In the genomic region with DNA sequence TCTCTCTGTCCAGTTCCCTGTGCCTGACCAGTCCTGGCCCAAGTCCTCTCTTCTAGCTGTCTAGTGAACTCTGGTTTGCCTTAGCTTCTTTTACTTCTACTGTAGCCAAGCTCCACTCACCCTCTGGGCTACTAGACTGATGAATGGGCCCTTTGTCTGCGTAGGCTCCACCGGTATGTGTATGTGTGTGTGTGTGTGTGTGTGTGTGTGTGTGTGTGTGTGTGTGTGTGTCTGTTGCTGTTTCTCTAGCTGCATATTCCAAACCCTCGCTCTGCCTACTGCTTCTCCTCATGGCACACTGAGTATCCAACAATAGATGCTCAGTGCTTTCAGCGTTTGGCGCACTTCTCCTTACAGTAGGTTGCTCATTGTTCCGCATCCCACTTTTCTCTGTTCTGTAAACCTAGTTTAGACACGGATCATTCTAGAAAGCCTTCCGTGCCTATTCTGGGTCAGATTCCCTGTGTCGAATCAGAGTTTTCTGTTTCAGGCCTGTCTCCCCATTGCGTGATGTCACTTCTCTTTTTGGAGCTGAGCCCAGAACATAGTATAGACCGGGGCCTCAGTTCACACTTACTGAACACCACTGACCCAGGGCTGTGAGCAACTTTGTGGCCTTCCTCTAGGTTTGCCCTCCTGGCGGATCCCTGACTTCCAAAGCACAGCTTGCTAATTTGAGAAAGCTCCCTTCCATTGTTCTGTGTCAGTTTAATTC, we compare ENCODE assay signal across 10 mouse cellular contexts. TPM values are rescaled to one million over a fixed set of nuclear protein-coding genes. Genes with fewer than 3 reads are reported as not detected.
DNase-seq lines count a peak whose midpoint lies in the region; ATAC-seq and TF ChIP-seq lines count a peak whose summit lies in the region.
"Had no signal": no experiment of that assay in that cellular context is flagged by ENCODE, and none has a peak within 500 bp of the region (broad histone marks: within the 10 kb centered on the region; RNA-seq: fewer than 3 reads in every experiment).

No protein-coding gene starts in this region.

- peaks cover 5% of the 10 kb centered on the region for H3K4me1 ChIP-seq in lung, embryonic 16.5 days (replicated peaks; ENCODE audit: control insufficient read depth, insufficient read depth, low read length)
- peaks cover 12% of the 10 kb centered on the region for H3K4me1 ChIP-seq in limb, embryonic 14.5 days (ENCODE audit: control insufficient read depth, insufficient read depth, low read length)
- H3K4me1 ChIP-seq in stomach, postnatal 0 days (replicated peaks; ENCODE audit: control insufficient read depth, insufficient read depth) = no peaks in the 10 kb centered on the region
- H3K4me1 ChIP-seq: megakaryocyte, embryonic 14.5 days had no signal

- no peak for TF ChIP-seq CTCF in stomach, postnatal 0 days (IDR thresholded peaks at IDR 0.05; ENCODE audit: low read depth)

- H3K9me3 ChIP-seq in lung, embryonic 16.5 days (ENCODE audit: control insufficient read depth, low read length) = no peaks in the 10 kb centered on the region
- no peaks in the 10 kb centered on the region for H3K9me3 ChIP-seq in limb, embryonic 14.5 days (ENCODE audit: control insufficient read depth, low read length)
- no peaks in the 10 kb centered on the region for H3K9me3 ChIP-seq in stomach, postnatal 0 days (ENCODE audit: control insufficient read depth, low read length)

- 0 out of 2 replicates have a peak overlapping the region, but pooled peaks have one; percentile 1 for H3K27ac ChIP-seq in lung, embryonic 16.5 days (ENCODE audit: low read length)
- peak overlapping the region; percentile 63 for H3K27ac ChIP-seq in limb, embryonic 14.5 days (replicated peaks; ENCODE audit: low read depth, low read length)
- no peak overlapping the region for H3K27ac ChIP-seq in stomach, postnatal 0 days (replicated peaks)

- H3K36me3 ChIP-seq in lung, embryonic 16.5 days (ENCODE audit: control insufficient read depth, insufficient read depth, low read length) = no peaks in the 10 kb centered on the region
- no peaks in the 10 kb centered on the region for H3K36me3 ChIP-seq in limb, embryonic 14.5 days (ENCODE audit: control insufficient read depth, insufficient read depth, low read length)
- H3K36me3 ChIP-seq in stomach, postnatal 0 days (ENCODE audit: control insufficient read depth, insufficient read depth, low read length) = no peaks in the 10 kb centered on the region

- WGBS in lung, embryonic 16.5 days = 54% methylated on average over 12 of the region's 12 CpGs
- WGBS in limb, embryonic 14.5 days = 68% methylated on average over 12 of the region's 12 CpGs
- 75% methylated on average over 12 of the region's 12 CpGs for WGBS in stomach, postnatal 0 days

- no peaks in the 10 kb centered on the region for H3K27me3 ChIP-seq in lung, embryonic 16.5 days (ENCODE audit: control insufficient read depth, insufficient read depth, low read depth, low read length)
- H3K27me3 ChIP-seq in limb, embryonic 14.5 days (ENCODE audit: control insufficient read depth, insufficient read depth, low read length) = no peaks in the 10 kb centered on the region
- no peaks in the 10 kb centered on the region for H3K27me3 ChIP-seq in stomach, postnatal 0 days (ENCODE audit: control insufficient read depth, insufficient read depth, low read length)
- H3K27me3 ChIP-seq: megakaryocyte, embryonic 14.5 days had no signal

- no peak overlapping the region for H3K4me3 ChIP-seq in lung, embryonic 16.5 days (ENCODE audit: low read length)
- H3K4me3 ChIP-seq in limb, embryonic 14.5 days (replicated peaks; ENCODE audit: low read length) = no peak overlapping the region
- H3K4me3 ChIP-seq in stomach, postnatal 0 days (ENCODE audit: low read depth, low read length) = no peak overlapping the region
- H3K4me3 ChIP-seq: megakaryocyte, embryonic 14.5 days had no signal

- H3K4me2 ChIP-seq in lung, embryonic 16.5 days (ENCODE audit: low read depth, low read length) = no peak overlapping the region
- H3K4me2 ChIP-seq in limb, embryonic 14.5 days (replicated peaks; ENCODE audit: low read depth, low read length, severe bottlenecking) = no peak overlapping the region
- no peak overlapping the region for H3K4me2 ChIP-seq in stomach, postnatal 0 days (replicated peaks; ENCODE audit: low read depth)

- peak; percentile 52 for ATAC-seq in lung, embryonic 16.5 days (ENCODE audit: low read depth)
- peak; percentile 53; the same call in 1 of the 2 replicates for ATAC-seq in limb, embryonic 14.5 days (ENCODE audit: low FRiP score, low read depth)
- ATAC-seq in stomach, postnatal 0 days (ENCODE audit: low FRiP score, low TSS enrichment) = no peak
- no peak for ATAC-seq in erythroblast, adult 5-6 weeks (replicated peaks; ENCODE audit: low FRiP score, poor library complexity, severe bottlenecking)
- ATAC-seq: intestine, postnatal 0 days had no signal

- H3K9ac ChIP-seq in lung, embryonic 16.5 days (ENCODE audit: low read length) = no peak overlapping the region
- H3K9ac ChIP-seq in limb, embryonic 14.5 days (ENCODE audit: low read depth, low read length, severe bottlenecking) = no peak overlapping the region
- no peak overlapping the region for H3K9ac ChIP-seq in stomach, postnatal 0 days (ENCODE audit: low read length)

- DNase-seq in lung, postnatal 14 days = no peak
- DNase-seq in frontal cortex, postnatal 10 days (ENCODE audit: low spot score in 2 of 2) = peak; percentile 12 to 21
- peak; percentile 11 for DNase-seq in limb, embryonic 14.5 days (ENCODE audit: low spot score)
- peak; percentile 29 for DNase-seq in stomach, postnatal 0 days (ENCODE audit: low spot score)
- DNase-seq in thymus, postnatal 0 days (ENCODE audit: low spot score) = no peak
- no peak for DNase-seq in urinary bladder, postnatal 4 days (ENCODE audit: low spot score in 2 of 2)

- no peak for TF ChIP-seq POLR2A in limb, embryonic 14.5 days (IDR thresholded peaks at IDR 0.05; ENCODE audit: borderline replicate concordance, extremely low read depth, insufficient read depth, insufficient read length)

- TF ChIP-seq EP300 in stomach, postnatal 0 days (optimal IDR thresholded peaks at IDR 0.05) = no peak

RNA-seq across cellular contexts. Expression of gene Plce1, which starts 26.5 kb away (rescaled TPM):
- 3.1 and 4.1 TPM in 2 replicates for polyA plus RNA-seq in lung, embryonic 16.5 days (2015; fragmentation: Nextera tagmentation; extraction: Ambion mirVana)
- polyA plus RNA-seq in limb, embryonic 14.5 days (2012; rRNA removed) = 10.8 and 12.6 TPM in 2 replicates
- polyA plus RNA-seq in limb, embryonic 14.5 days (2014; fragmentation: Nextera tagmentation; extraction: Ambion mirVana) = 13.3 and 13.4 TPM in 2 replicates
- 6.2 and 7.2 TPM in 2 replicates for polyA plus RNA-seq in stomach, postnatal 0 days (2015; fragmentation: Nextera tagmentation; extraction: Ambion mirVana)
- 0.98 and 1.0 TPM in 2 replicates for polyA plus RNA-seq in thymus, postnatal 0 days (2015; fragmentation: Nextera tagmentation; extraction: Ambion mirVana)
- not detected in 2 replicates for total RNA-seq in erythroblast, adult 5-6 weeks (2015; ENCODE audit: low replicate concordance)
- not detected in 2 replicates for total RNA-seq in erythroblast, adult 5-6 weeks (2017; ENCODE audit: low replicate concordance)

Comparison
In these comparisons a context has a peak if more than half of its experiments do, and no peak if none do; other contexts are left out.
1. ATAC-seq: peak in lung, embryonic 16.5 days (single experiment) and limb, embryonic 14.5 days (single experiment); none in stomach, postnatal 0 days (single experiment) and erythroblast, adult 5-6 weeks (single experiment).
2. DNase-seq: peak in frontal cortex, postnatal 10 days (2 of 2), limb, embryonic 14.5 days (single experiment) and stomach, postnatal 0 days (single experiment); none in lung, postnatal 14 days (single experiment), thymus, postnatal 0 days (single experiment) and urinary bladder, postnatal 4 days (0 of 2).